Mouse (Mus musculus): ENCODE measurements around the gene Rhof.

GRCm38 (mm10) chr5:123143251-123143970, 10.9 kb upstream of the Rhof start:
- TF ChIP-seq CTCF (IDR thresholded peaks at IDR 0.05; ENCODE audit: low read depth, low read length) (no peak), POLR2A (IDR thresholded peaks at IDR 0.05; ENCODE audit: extremely low read depth, insufficient read depth, low read length) (no peak)
